8 mouse cellular contexts compared by ENCODE assay signal in the genomic region with DNA sequence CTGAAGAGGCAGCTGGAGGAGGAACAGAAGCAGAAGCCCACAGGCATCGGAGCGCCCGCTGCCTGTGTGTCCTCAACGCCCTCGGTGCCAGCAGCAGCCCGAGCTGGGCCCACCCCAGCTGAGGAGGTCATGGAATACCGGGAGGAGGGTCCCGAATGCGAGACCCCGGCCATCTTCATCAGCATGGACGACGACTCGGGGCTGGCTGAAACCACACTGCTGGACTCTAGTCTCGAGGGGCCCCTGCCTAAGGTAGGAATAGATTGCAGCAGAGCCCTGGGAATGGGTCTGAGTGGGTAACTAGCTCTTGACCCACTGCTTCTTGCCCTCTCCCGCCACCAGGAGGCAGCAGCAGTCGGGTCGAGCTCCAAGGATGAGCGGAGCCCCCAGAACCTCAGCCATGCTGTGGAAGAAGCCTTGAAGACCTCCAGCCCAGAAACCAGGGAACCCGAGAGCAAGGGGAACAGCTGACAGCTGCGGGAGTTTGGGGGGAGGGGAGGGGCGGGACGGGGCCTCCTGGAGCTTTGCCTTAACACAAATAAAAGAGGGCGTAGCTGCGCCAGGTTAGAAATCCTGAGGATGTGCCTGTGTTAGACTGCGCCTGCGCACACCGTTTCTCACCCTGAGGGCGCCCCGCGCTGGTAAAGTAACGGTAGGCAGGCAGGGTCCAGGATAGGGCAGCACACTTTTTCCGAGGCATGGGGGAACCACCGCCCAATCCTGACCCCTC. TPM values are rescaled to one million over a fixed set of nuclear protein-coding genes. Genes with fewer than 3 reads are reported as not detected.
DNase-seq lines count a peak whose midpoint lies in the region; ATAC-seq lines count a peak whose summit lies in the region.

TSS of gene Rsph6a (plus strand) at position 644 of the 730 bp plus-strand sequence.

- peaks cover 31% of the 10 kb centered on the region for H3K36me3 ChIP-seq in forebrain, embryonic 14.5 days (ENCODE audit: control insufficient read depth, insufficient read depth, low read length)
- peaks cover 53% of the 10 kb centered on the region for H3K36me3 ChIP-seq in kidney, embryonic 15.5 days
- H3K36me3 ChIP-seq in midbrain, embryonic 14.5 days (ENCODE audit: control insufficient read depth, insufficient read depth, low read length), result peaks cover 36% of the 10 kb centered on the region

- no peaks in the 10 kb centered on the region for H3K9me3 ChIP-seq in forebrain, embryonic 14.5 days (replicated peaks; ENCODE audit: control insufficient read depth, low read length)
- no peaks in the 10 kb centered on the region for H3K9me3 ChIP-seq in kidney, embryonic 15.5 days (replicated peaks)
- H3K9me3 ChIP-seq in midbrain, embryonic 14.5 days (ENCODE audit: control insufficient read depth, low read length), result no peaks in the 10 kb centered on the region

- H3K27ac ChIP-seq in forebrain, embryonic 14.5 days (ENCODE audit: low read depth, low read length), result peak within 1 kb of the TSS; percentile 14; the same call in 1 of the 2 replicates
- H3K27ac ChIP-seq in kidney, embryonic 15.5 days, result no peak within 1 kb of the TSS
- no peak within 1 kb of the TSS; the same call in 1 of the 2 replicates for H3K27ac ChIP-seq in midbrain, embryonic 14.5 days (replicated peaks; ENCODE audit: low read depth, low read length)

- peak; percentile 18 for DNase-seq in adrenal gland, adult 2 months
- no peak for DNase-seq in adrenal gland, postnatal 4 days (ENCODE audit: low spot score in 2 of 2)
- peak; percentile 30 for DNase-seq in right cerebral cortex, adult 18-20 months
- DNase-seq in right cerebral cortex, postnatal 25 days, result no peak
- DNase-seq in forebrain, embryonic 14.5 days (ENCODE audit: low spot score), result peak; percentile 72
- DNase-seq in midbrain, embryonic 14.5 days, result peak; percentile 85

- no peaks in the 10 kb centered on the region for H3K27me3 ChIP-seq in forebrain, embryonic 14.5 days (replicated peaks; ENCODE audit: control insufficient read depth, insufficient read depth, low read length)
- no peaks in the 10 kb centered on the region for H3K27me3 ChIP-seq in kidney, embryonic 15.5 days
- H3K27me3 ChIP-seq in midbrain, embryonic 14.5 days (ENCODE audit: control insufficient read depth, insufficient read depth, low read length), result no peaks in the 10 kb centered on the region

- H3K4me1 ChIP-seq in forebrain, embryonic 14.5 days (ENCODE audit: control insufficient read depth, insufficient read depth, low read length), result no peaks in the 10 kb centered on the region
- peaks cover 9% of the 10 kb centered on the region for H3K4me1 ChIP-seq in kidney, embryonic 15.5 days
- 0 out of 2 replicates have a peak, but pooled peaks cover 2% of the 10 kb centered on the region for H3K4me1 ChIP-seq in midbrain, embryonic 14.5 days (ENCODE audit: control insufficient read depth, insufficient read depth, low read length)

- peak; percentile 74 for ATAC-seq in forebrain, embryonic 14.5 days
- ATAC-seq in kidney, embryonic 15.5 days (replicated peaks; ENCODE audit: low FRiP score), result peak; percentile 46
- ATAC-seq in midbrain, embryonic 14.5 days (ENCODE audit: low FRiP score, low TSS enrichment), result peak; percentile 63
- no peak for ATAC-seq in erythroid progenitor cell, adult 5-6 weeks (replicated peaks; ENCODE audit: low FRiP score, poor library complexity, severe bottlenecking)

- peak within 1 kb of the TSS; percentile 47 for H3K4me2 ChIP-seq in forebrain, embryonic 14.5 days (ENCODE audit: low read length)
- peak within 1 kb of the TSS; percentile 48 for H3K4me2 ChIP-seq in kidney, embryonic 15.5 days
- H3K4me2 ChIP-seq in midbrain, embryonic 14.5 days (ENCODE audit: low read length), result peak within 1 kb of the TSS; percentile 50

- peak within 1 kb of the TSS; percentile 37 for H3K9ac ChIP-seq in forebrain, embryonic 14.5 days (ENCODE audit: low read length)
- no peak within 1 kb of the TSS for H3K9ac ChIP-seq in kidney, embryonic 15.5 days
- H3K9ac ChIP-seq in midbrain, embryonic 14.5 days (replicated peaks; ENCODE audit: low read length), result peak within 1 kb of the TSS; percentile 26

- peak within 1 kb of the TSS; percentile 11; the same call in 1 of the 2 replicates for H3K4me3 ChIP-seq in forebrain, embryonic 14.5 days (ENCODE audit: low read depth, low read length)
- H3K4me3 ChIP-seq in kidney, embryonic 15.5 days (replicated peaks), result no peak within 1 kb of the TSS; the same call in 1 of the 2 replicates
- H3K4me3 ChIP-seq in midbrain, embryonic 14.5 days (replicated peaks; ENCODE audit: low read depth, low read length), result 0 out of 2 replicates have a peak within 1 kb of the TSS, but pooled peaks have one; percentile 15

- 27% methylated on average over 33 of the region's 33 CpGs for WGBS in forebrain, embryonic 14.5 days
- 22% methylated on average over 33 of the region's 33 CpGs for WGBS in kidney, embryonic 15.5 days
- WGBS in midbrain, embryonic 14.5 days, result 20% methylated on average over 33 of the region's 33 CpGs

RNA-seq across cellular contexts. Expression of gene Rsph6a, which starts in this region (rescaled TPM):
- total RNA-seq in adrenal gland, adult 2 months (2021), result not detected
- polyA plus RNA-seq in adrenal gland, adult 2 months (2012; rRNA removed), result not detected in 2 replicates
- not detected for total RNA-seq in adrenal gland, postnatal 4 days (2021)
- polyA plus RNA-seq in forebrain, embryonic 14.5 days (2014; fragmentation: Nextera tagmentation; extraction: Ambion mirVana), result not detected in 2 replicates
- not detected in 2 replicates for polyA plus RNA-seq in kidney, embryonic 15.5 days (2015; fragmentation: Nextera tagmentation; extraction: Ambion mirVana)
- 0.12 and 0.21 TPM in 2 replicates for polyA plus RNA-seq in midbrain, embryonic 14.5 days (2014; fragmentation: Nextera tagmentation; extraction: Ambion mirVana)
- not detected in 2 replicates for total RNA-seq in erythroid progenitor cell, adult 5-6 weeks (2015; ENCODE audit: low replicate concordance)
- not detected in 2 replicates for total RNA-seq in erythroid progenitor cell, adult 5-6 weeks (2017; ENCODE audit: low replicate concordance)

Comparison
In these comparisons a context has a peak if more than half of its experiments do, and no peak if none do; other contexts are left out.
1. Peak in DNase-seq in adrenal gland, adult 2 months; RNA of the gene not detected or under 1 TPM.
2. Peak in DNase-seq, ATAC-seq, H3K4me3 ChIP-seq, H3K27ac ChIP-seq, H3K9ac ChIP-seq and H3K4me2 ChIP-seq in forebrain, embryonic 14.5 days; RNA of the gene not detected or under 1 TPM.
3. Peak in ATAC-seq and H3K4me2 ChIP-seq in kidney, embryonic 15.5 days; RNA of the gene not detected or under 1 TPM.
4. Peak in DNase-seq, ATAC-seq, H3K4me3 ChIP-seq, H3K9ac ChIP-seq and H3K4me2 ChIP-seq in midbrain, embryonic 14.5 days; RNA of the gene not detected or under 1 TPM.